Mouse (Mus musculus): ENCODE measurements around the gene Litaf.
"Not testable (repeated sequence)": the region's sequence is repeated elsewhere in the genome, so short reads cannot be mapped to it uniquely, and the experiment has no call there.

Gene Litaf

GRCm38 (mm10) chr16:11022113-11022489 is 43.9 kb downstream of the Litaf start:
- DNase-seq (ENCODE audit: low spot score): no peak

GRCm38 (mm10) chr16:11021403-11022112 is 44.4 kb downstream of the Litaf start:
- no peak for DNase-seq (ENCODE audit: low spot score)

DNA sequence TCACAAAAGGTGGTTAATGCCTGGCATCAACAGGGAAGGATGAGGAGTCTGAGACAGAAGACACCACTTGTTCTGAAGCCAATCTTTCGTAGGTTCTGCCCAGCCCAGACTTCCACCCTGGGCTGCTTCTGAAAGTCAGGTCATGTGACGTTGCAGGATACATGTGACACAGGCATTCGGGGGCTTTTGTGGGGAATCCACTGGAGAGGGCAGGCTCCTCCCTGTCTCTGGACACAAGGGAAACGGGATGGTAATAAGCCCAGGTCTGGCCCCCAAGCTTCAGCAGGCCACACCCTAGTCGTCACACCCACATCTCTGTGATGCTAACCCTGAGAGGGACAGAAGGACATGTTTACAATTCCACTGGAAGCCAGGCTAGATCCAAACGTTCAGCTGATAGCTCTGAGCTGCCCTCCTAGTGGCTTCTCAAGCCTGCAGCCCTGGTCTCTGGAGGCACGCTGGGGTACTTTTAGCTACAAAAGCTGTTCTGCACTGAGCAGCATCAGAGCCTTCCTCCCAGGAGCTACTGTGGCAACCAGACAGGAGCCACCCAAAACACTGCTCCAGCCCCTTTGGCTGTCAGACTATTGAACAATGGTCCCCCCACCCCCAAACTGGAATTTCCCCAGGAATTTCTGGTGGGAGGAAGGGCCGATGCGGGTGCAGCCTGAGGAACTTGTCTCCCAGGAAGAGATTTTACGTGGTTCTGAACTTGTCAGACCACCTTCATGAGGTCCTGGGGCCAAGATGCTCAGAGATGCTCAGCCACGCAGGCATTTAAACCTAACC is 48.0 kb downstream of the Litaf start:
- DNase-seq (ENCODE audit: low spot score): no peak

- no peak for DNase-seq (ENCODE audit: low spot score)
Measured at GRCm38 (mm10) chr16:11016353-11016752, 49.6 kb downstream of the Litaf start.

DNA sequence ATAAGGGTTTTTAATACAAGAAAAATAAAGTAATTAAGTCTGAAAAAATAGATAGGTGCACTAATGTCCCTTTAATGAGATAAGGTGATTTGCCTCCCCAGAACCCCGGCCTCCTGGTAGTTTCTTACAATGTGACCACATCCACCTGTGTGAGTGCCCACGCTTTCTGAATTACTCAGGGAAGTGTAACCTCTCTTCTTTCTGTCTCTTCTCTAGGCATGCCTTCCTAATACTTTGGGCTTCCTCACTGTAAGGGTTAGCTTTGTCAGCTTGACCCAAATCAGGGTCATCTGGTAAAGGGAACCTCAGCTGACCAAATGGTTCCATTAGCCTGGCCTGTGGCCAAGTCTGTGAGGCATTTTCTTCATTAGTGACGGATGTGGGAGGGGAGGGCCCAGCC is 51.5 kb downstream of the Litaf start:
- no peak for DNase-seq (ENCODE audit: low spot score)

DNA sequence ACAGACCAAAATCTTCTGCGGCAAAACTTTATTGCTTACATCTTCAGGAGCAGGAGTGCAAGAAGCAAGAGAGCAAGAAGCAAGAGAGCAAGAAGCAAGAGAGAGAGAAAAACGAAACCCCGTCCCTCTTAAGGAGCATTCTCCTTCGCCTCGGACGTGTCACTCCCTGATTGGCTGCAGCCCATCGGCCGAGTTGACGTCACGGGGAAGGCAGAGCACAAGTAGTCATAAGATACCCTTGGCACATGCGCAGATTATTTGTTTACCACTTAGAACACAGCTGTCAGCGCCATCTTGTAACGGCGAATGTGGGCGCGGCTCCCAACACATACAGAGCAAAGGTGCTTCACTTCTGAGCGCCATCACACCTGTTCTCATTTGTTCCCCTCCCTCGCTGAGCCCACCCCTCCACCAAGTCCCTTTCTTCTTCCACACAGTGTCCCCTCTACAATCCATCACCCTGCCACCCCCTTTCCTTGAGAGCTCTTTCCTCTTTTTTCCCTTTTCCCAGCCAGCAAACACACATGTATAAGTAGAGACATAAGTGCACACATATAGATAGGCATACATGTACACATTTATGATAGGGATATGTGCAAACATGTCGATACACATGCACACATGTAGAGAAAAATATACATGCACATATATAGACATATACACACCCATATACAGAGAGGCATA is 52.4 kb downstream of the Litaf start:
- not testable (repeated sequence) for DNase-seq (ENCODE audit: low spot score)

GRCm38 (mm10) chr16:11012571-11013463 is 53.1 kb downstream of the Litaf start:
- peak; percentile 22 for DNase-seq (ENCODE audit: low spot score)

DNA sequence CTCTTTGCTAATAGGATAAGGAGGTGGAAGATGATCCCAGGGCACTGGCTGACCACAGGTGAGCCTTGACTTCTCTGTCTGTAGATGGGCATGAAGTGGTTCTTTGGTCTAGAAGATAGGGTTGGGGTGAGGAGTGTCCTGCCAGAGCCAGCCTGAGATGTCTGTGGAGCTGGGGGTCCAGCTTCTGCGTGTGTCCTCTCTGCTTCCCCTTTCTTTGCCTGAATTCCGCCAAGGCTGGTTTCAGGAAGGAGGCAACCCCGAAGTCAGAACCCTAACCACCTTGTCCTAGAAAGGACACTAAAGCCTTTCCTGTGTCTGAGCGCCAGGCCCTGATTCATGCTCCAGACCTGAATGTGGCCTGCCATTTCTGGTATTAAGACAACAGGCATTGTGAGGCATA is 54.0 kb downstream of the Litaf start:
- no peak for DNase-seq (ENCODE audit: low spot score)

DNA sequence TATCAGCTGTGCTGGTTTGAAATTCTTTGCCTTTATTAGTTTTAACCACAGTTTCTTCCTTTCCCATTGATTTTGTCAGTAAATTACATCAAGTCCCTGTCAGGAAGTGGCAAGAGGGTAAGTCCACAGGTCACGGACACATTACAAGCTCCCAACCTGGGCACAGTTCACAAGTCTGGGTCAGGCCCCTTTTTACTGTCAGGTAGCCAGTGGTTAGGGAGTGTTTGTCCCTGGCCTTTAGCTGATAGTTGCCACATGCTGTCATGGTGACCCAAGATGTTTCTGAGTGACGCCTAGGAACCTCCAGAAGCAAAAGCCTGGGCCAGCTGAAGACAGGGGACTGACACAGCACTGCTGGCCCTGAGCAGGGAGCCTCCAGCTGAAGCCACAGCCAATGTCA is 54.8 kb downstream of the Litaf start:
- no peak for DNase-seq (ENCODE audit: low spot score)

GRCm38 (mm10) chr16:11010270-11010669 is 55.7 kb downstream of the Litaf start:
- DNase-seq (ENCODE audit: low spot score): no peak

GRCm38 (mm10) chr16:11008162-11008991 is 57.6 kb downstream of the Litaf start:
- DNase-seq (ENCODE audit: low spot score): no peak

GRCm38 (mm10) chr16:11006100-11006499 is 59.9 kb downstream of the Litaf start:
- peak; percentile 7 for DNase-seq (ENCODE audit: low spot score)

- DNase-seq (ENCODE audit: low spot score): no peak
Measured at GRCm38 (mm10) chr16:11001703-11002659, 64.0 kb downstream of the Litaf start.

DNA sequence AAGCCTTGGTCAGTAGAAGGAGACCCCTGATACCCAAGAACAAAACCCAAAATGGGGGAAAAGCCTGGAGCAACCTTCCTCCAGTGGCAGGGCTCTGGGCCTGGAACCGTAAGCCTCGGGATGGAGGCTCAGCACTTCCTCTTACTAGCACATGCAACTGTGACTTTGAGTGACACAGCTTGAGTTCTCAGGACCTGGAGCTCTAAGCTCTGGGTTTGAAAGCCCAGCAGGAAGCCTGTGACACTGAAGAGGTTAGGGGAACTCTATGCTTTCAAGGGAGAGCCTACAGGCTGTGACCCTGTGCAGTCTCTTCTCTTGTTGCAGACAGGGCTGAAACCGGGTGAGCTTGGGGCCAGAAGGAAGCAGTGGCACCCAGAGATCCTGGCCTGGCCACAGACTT is 66.1 kb downstream of the Litaf start:
- no peak for DNase-seq (ENCODE audit: low spot score)

DNA sequence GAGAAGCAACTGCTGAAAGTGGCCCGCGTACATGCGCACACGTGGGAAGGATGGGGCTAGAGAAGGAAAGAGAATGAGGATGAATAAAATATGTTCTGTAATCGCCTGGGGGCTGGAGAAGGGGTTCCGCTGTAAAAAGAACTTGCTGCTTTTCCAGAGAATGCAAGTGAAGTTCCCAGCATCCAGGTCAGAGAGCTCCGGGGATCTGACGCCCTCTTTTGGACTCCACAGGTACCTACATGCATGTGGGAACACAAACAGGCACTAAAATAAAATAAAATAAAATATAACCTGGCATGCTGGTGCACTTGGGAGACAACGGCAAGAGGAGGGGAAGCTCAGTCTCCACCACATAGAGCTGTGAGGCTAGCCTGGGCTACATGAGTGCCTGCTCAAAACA is 67.7 kb downstream of the Litaf start:
- no peak for DNase-seq (ENCODE audit: low spot score)

- DNase-seq (ENCODE audit: low spot score): no peak
Measured at GRCm38 (mm10) chr16:10996576-10996975, 69.4 kb downstream of the Litaf start.

GRCm38 (mm10) chr16:10993032-10993744 is 72.8 kb downstream of the Litaf start:
- DNase-seq (ENCODE audit: low spot score): peak; percentile 83

DNA sequence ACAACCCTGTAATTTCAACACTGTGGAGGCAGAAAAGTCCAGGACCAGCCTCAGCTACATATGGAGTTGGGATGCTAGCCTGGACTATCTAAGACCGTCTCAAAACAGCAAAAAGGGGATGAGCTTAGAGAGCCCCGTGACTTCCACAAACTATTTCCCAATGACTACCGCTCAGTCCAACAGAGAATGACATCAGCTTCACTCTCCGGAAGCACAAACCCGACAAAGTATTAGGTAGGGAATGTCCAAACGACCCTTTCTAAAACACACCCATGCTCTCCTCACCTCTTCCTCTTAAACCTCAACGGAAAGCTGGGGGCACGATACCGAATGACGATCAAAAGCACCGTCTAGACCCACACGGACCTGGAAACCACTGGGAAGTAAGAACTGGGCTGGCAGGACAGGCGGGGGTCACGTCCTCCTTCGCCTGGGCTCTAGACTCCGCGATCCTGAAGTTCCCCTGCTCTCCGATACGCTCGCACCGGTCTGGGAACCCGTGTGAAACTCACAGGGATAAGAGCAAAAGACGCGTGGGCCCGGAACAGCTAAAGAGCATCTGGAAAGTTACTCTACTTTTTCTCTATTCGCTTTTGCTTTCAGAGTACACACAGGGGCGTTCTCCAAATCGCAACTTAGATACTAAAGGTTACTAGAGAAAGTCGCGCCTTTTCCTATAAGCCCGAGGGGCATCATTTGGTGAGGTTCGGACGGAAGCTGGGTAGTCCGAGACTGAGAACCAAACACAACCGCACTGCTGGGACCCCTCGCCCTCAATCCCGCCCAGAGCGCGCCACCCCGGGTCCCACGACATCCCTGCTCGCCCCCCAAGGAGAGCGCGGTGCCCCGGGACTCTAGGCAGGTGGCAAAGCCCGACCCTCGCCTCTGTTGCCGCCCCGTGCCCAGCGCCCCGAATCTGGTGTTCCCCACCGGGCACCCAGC is 73.6 kb downstream of the Litaf start:
- DNase-seq (ENCODE audit: low spot score): peak; percentile 33

Measured in spleen, adult 12 weeks (tissue).